Mouse (Mus musculus): Measurements from ENCODE around the gene Cacnb4. TPM values are rescaled to one million over a fixed set of nuclear protein-coding genes. Genes with fewer than 3 reads are reported as not detected.

Cacnb4 gene
- polyA plus RNA-seq, 1 experiment from 2014 or later = 0.52 TPM

DNA sequence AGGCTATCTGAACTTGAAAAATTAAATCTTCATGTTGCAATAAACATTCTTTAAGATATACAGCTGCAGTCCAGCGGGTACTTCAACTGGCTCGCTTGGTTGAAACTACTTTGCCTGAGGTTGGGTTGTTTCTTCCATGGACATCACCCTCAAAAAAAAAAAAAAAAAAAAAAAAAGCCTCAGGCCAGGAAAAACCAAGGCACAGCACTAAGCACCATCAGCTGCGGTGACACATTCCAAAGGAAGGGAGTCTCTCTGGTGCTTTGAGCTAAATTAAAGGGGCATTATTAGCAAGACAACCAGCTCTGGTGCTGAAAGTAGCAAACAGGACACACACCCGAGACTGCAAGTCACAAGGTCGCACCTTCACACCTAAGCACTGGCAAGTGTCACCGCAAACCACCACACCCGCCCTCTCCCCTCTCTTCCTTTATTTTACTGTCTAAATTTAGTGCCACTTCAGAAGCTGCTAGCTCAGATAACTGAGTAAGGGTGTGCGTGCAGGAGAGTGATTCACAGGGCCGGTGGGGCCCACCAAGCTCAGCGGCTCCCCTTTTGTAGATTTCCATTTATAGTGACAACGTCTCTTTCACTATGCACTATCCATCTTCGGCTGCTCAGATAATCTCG is 105.2 kb downstream of the Cacnb4 start:
- Histone ChIP-seq H3K4me3 (no peak overlapping the region), H3K36me3 (replicated peaks) (no peaks in the 10 kb centered on the region), H3K27ac (replicated peaks) (no peak overlapping the region), H3K27me3 (replicated peaks; ENCODE audit: low read depth, poor library complexity, severe bottlenecking) (no peaks in the 10 kb centered on the region), H3K9me3 (no peaks in the 10 kb centered on the region), H3K4me1 (no peaks in the 10 kb centered on the region)
- DNase-seq (ENCODE audit: low spot score) = no peak
- 77% methylated on average over 13 of the region's 13 CpGs for WGBS

DNA sequence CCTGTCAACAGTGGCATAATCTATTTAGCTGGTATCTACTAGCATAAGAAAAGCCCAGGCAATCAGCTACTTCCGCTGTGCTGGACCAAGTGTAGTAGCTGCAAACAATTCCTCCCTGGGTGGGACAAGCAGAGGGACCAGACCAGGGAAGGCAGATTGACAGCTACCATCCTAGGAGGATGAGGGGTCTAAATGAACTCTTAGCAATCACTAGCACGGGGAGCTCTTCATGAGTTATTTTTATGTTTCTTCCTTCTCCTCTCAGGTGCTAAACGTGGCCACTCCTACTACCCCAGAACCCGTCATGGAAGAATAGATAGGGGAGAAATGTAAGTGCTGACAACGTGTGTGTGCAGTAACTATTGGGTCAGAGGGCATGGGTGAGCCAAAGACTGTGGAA is 105.8 kb downstream of the Cacnb4 start:
- H3K27ac ChIP-seq (replicated peaks) = no peak overlapping the region
- no peaks in the 10 kb centered on the region for H3K36me3 ChIP-seq (replicated peaks)
- no peak overlapping the region for H3K4me3 ChIP-seq
- no peaks in the 10 kb centered on the region for H3K9me3 ChIP-seq
- WGBS = 79% methylated on average over 5 of the region's 5 CpGs
- no peaks in the 10 kb centered on the region for H3K4me1 ChIP-seq
- no peaks in the 10 kb centered on the region for H3K27me3 ChIP-seq (replicated peaks; ENCODE audit: low read depth, poor library complexity, severe bottlenecking)
- no peak for DNase-seq (ENCODE audit: low spot score)

DNA sequence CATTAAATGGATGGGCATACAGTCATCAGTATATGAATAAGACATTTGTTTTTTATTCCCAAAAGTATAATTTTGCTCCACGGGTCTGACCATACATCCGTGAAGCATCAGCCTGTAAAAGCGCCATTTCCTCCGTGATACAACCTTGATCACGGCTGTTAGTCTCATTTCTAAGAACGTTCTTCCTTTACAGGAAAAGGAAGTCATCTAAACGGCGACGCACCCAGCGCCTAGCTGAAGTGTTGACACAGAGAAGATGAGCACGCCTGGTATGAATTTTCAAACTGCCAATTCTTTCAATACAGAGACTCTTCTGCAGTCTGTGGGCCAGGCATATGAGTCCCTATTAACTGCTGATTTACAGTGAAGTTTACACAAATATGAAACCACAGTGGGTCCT is 106.5 kb downstream of the Cacnb4 start:
- Histone ChIP-seq H3K9me3 (no peaks in the 10 kb centered on the region), H3K4me3 (no peak overlapping the region), H3K4me1 (no peaks in the 10 kb centered on the region), H3K27me3 (replicated peaks; ENCODE audit: low read depth, poor library complexity, severe bottlenecking) (no peaks in the 10 kb centered on the region), H3K27ac (replicated peaks) (no peak overlapping the region), H3K36me3 (replicated peaks) (no peaks in the 10 kb centered on the region)
- no peak for DNase-seq (ENCODE audit: low spot score)
- WGBS = 89% methylated on average over 11 of the region's 11 CpGs

DNA sequence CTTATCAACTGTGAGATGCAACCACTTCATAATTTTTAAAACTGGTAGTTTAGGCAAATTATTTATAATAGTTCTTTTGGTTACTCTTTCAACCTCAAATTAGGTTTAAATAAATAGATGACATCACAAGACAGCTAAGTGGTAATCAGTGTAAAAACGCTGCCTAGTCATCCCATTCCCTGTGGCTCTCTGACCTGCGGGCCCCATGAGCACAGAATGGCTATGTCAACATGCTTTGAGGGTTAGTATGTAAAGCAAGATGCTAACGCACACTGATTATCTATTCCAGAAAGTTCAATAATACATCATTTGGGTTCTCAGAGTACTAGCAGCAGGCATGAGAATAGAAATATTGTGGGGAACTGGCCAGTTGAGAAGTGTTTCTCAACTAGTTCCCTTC is 108.5 kb downstream of the Cacnb4 start:
- Histone ChIP-seq H3K27ac (replicated peaks) (no peak overlapping the region), H3K36me3 (replicated peaks) (no peaks in the 10 kb centered on the region), H3K9me3 (no peaks in the 10 kb centered on the region), H3K4me3 (no peak overlapping the region), H3K27me3 (replicated peaks; ENCODE audit: low read depth, poor library complexity, severe bottlenecking) (no peaks in the 10 kb centered on the region), H3K4me1 (no peaks in the 10 kb centered on the region)
- 82% methylated on average over 3 of the region's 3 CpGs for WGBS
- no peak for DNase-seq (ENCODE audit: low spot score)

DNA sequence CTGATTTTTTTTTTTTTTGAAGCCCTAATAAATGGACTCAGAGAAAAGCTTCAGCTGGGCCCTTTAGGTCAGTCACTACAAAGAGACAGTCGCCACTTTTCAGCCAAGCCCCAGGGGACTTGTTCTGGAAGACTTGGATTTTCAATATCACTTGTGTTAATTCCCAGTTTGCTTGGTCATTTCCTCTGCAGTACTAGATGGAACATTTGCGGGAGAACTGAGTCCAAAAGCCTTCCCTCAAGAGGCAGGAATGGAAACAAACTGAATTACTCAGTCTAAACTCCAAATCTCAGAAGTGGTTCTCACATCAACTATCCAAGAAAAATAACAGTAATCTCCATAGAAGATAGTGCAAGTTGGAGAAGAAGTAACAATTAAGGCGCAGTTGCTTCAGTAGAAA is 109.2 kb downstream of the Cacnb4 start:
- 77% methylated on average over 3 of the region's 3 CpGs for WGBS
- no peak for DNase-seq (ENCODE audit: low spot score)
- Histone ChIP-seq H3K9me3 (no peaks in the 10 kb centered on the region), H3K36me3 (replicated peaks) (no peaks in the 10 kb centered on the region), H3K27me3 (replicated peaks; ENCODE audit: low read depth, poor library complexity, severe bottlenecking) (no peaks in the 10 kb centered on the region), H3K27ac (replicated peaks) (no peak overlapping the region), H3K4me3 (no peak overlapping the region), H3K4me1 (no peaks in the 10 kb centered on the region)

DNA sequence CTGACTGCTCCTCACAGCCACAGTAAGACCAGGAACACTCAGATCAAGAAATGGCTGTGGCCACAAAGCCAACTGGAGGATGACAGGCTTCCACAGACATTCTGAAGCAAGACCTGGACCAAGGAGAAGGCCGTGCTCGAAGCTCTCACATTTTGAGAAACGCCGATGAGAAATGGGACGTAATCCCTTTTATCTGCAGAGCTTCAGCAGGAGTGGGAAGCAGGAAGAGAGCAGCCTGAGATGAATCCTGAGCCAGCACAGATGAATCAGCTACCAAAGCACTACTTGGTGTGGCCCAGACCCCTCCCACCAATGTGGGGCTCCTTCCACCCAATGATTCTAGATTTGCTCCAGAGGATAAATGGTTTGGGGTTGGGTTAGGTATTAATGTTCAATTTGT is 113.4 kb downstream of the Cacnb4 start:
- no peaks in the 10 kb centered on the region for H3K9me3 ChIP-seq
- no peak overlapping the region for H3K27ac ChIP-seq (replicated peaks)
- H3K4me1 ChIP-seq = peaks cover 2% of the 10 kb centered on the region
- WGBS = 94% methylated on average over 5 of the region's 5 CpGs
- H3K36me3 ChIP-seq (replicated peaks) = no peaks in the 10 kb centered on the region
- DNase-seq (ENCODE audit: low spot score) = no peak
- no peak overlapping the region for H3K4me3 ChIP-seq
- no peaks in the 10 kb centered on the region for H3K27me3 ChIP-seq (replicated peaks; ENCODE audit: low read depth, poor library complexity, severe bottlenecking)

DNA sequence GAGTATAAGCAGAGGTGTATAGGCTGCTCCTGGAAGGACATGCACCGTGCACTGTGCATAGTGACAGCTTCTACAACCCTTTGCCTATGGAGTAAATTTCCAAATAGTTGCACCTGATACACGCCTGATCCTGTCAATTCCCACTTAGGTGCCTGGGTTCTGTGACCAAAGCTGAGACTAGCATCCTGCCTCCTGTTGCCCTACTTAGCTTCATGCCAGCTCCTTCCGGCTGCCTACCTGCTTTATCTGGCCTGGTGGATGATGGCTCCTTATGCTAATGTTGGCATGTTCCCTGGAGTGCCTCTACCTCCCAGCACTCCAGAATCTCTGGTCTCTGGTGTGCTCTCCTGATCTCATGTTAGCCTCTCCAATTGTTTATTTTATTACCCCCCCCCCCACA is 114.3 kb downstream of the Cacnb4 start:
- Histone ChIP-seq H3K27ac (replicated peaks) (no peak overlapping the region), H3K27me3 (replicated peaks; ENCODE audit: low read depth, poor library complexity, severe bottlenecking) (no peaks in the 10 kb centered on the region), H3K36me3 (replicated peaks) (no peaks in the 10 kb centered on the region), H3K4me1 (peaks cover 12% of the 10 kb centered on the region), H3K9me3 (no peaks in the 10 kb centered on the region), H3K4me3 (no peak overlapping the region)
- 87% methylated on average over 3 of the region's 3 CpGs for WGBS
- no peak for DNase-seq (ENCODE audit: low spot score)

DNA sequence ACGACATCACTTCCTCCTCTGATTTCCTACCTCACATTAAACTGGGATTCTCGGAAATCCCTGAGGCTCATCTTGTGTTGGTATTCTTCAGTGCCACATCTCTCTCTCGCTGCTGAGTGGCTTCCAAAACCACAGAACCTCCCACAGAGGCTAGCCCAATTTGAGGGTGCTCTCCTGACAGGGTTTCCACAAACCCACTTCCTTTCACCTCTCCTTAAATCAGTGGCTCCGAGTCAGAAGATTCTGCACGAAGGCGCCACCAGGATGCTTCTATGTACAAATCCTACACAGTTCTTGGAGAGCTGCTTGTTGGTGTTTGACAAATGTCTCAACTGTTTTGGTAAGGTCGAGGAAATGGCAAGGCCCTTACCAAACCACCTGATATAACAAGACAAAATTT is 115.5 kb downstream of the Cacnb4 start:
- H3K4me3 ChIP-seq = no peak overlapping the region
- WGBS = 86% methylated on average over 7 of the region's 7 CpGs
- H3K27me3 ChIP-seq (replicated peaks; ENCODE audit: low read depth, poor library complexity, severe bottlenecking) = no peaks in the 10 kb centered on the region
- no peaks in the 10 kb centered on the region for H3K36me3 ChIP-seq (replicated peaks)
- peaks cover 12% of the 10 kb centered on the region for H3K4me1 ChIP-seq
- no peak overlapping the region for H3K27ac ChIP-seq (replicated peaks)
- no peaks in the 10 kb centered on the region for H3K9me3 ChIP-seq
- DNase-seq (ENCODE audit: low spot score) = no peak

DNA sequence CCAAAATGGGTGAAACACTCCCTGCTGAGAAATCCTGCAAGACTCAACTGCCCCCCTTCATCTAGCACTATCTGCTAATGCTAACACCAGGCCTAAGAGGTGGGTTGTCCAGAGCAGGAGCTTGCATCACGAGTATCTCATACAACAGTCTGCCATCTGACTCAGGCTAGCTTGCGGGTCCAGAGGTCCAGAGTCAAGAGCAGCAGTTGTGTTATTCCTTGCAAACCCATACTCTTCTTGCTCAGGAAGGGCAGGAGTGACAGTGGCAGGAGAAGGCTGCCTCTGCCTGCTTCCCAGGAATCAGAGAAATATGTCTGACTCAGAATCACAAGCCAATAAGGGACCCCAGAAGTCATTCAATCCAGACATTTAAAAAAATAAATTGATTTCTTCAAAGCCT is 116.4 kb downstream of the Cacnb4 start:
- Histone ChIP-seq H3K9me3 (no peaks in the 10 kb centered on the region), H3K27me3 (replicated peaks; ENCODE audit: low read depth, poor library complexity, severe bottlenecking) (no peaks in the 10 kb centered on the region), H3K4me3 (no peak overlapping the region), H3K27ac (replicated peaks) (no peak overlapping the region), H3K36me3 (replicated peaks) (no peaks in the 10 kb centered on the region), H3K4me1 (peaks cover 12% of the 10 kb centered on the region)
- no peak for DNase-seq (ENCODE audit: low spot score)
- 81% methylated on average over 2 of the region's 2 CpGs for WGBS

DNA sequence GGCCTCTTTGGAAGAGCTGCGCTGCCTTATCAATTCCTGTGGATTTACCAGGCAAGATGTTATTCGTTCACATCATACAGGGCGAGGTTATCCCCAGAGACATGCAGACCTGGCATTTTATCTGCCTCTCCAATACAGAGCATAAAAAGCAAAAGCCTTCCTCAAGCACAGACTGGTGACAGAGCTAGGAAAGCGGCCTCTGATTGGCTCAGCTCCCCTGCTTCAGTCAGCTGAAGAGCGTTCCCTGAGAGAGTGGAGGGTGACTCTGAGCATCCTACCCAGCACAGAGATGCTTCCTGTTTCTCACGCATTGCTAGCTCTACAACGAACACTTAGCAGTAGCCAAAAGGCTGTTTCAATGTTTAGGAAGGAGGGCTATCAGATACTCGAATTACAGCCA is 118.2 kb downstream of the Cacnb4 start:
- no peak for DNase-seq (ENCODE audit: low spot score)
- 45% methylated on average over 8 of the region's 8 CpGs for WGBS
- Histone ChIP-seq H3K36me3 (replicated peaks) (no peaks in the 10 kb centered on the region), H3K9me3 (no peaks in the 10 kb centered on the region), H3K4me3 (0 out of 2 replicates have a peak overlapping the region, but pooled peaks have one; percentile 8), H3K27ac (replicated peaks) (no peak overlapping the region), H3K27me3 (replicated peaks; ENCODE audit: low read depth, poor library complexity, severe bottlenecking) (no peaks in the 10 kb centered on the region), H3K4me1 (peaks cover 12% of the 10 kb centered on the region)

DNA sequence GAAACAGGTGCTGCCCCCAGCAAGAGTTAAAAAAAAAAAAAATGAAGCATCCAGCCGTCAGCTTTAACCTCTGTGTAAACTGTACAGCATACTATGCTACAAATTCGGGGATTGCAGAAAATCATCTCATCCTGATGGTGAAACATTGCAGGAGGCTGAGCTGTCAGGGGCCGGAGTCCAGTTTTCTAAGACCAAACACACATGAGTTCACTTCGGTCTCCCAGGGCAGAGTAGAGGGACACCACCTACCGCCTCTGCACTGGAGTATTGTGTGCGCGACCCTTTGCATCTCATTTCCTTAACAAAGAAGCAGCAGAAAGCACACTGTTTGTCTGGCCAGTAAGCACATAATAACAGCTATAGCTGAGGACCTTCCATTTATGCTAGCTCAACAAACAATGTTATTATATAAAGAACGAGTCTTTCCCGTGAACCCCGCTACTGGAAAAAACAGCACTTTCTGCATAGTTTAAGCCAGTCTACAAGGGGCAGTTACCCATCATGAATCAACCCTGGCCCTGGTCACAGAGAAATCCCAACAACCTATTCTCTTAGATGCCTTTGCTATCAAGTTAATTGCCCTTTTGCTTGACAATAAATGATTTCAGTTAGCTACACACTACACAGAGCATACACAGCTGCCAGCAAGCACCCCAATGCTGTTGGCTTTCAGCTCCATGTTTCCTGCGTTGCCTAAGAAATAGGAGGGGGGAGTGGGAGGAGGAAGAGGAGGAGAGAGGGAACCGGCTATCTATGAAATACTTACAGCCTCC is 118.9 kb downstream of the Cacnb4 start:
- Histone ChIP-seq H3K36me3 (replicated peaks) (no peaks in the 10 kb centered on the region), H3K4me3 (0 out of 2 replicates have a peak overlapping the region, but pooled peaks have one; percentile 8), H3K4me1 (peaks cover 12% of the 10 kb centered on the region), H3K27ac (replicated peaks) (no peak overlapping the region), H3K27me3 (replicated peaks; ENCODE audit: low read depth, poor library complexity, severe bottlenecking) (no peaks in the 10 kb centered on the region), H3K9me3 (no peaks in the 10 kb centered on the region)
- 72% methylated on average over 12 of the region's 12 CpGs for WGBS
- no peak for DNase-seq (ENCODE audit: low spot score)

DNA sequence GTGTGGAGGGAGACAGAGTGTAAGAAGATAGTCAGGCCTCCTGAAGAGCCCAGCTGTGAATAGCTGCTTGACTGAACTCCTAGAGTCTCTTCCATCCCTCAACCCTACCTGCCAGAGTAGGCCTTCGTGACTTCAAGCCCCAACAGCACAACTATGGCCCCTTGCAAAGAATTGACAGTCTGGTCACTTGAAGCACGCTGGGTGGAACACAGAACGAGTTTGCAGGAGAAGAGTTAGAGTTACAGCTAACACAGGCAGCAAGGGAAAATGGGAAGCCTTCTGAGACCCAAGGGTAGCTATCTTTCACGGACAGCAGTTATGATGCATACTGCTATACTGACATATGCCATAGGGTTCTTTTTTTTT is 119.7 kb downstream of the Cacnb4 start:
- Histone ChIP-seq H3K9me3 (no peaks in the 10 kb centered on the region), H3K4me1 (peaks cover 12% of the 10 kb centered on the region), H3K27me3 (replicated peaks; ENCODE audit: low read depth, poor library complexity, severe bottlenecking) (no peaks in the 10 kb centered on the region), H3K27ac (replicated peaks) (no peak overlapping the region), H3K36me3 (replicated peaks) (no peaks in the 10 kb centered on the region), H3K4me3 (no peak overlapping the region)
- no peak for DNase-seq (ENCODE audit: low spot score)
- WGBS = 88% methylated on average over 4 of the region's 4 CpGs

DNA sequence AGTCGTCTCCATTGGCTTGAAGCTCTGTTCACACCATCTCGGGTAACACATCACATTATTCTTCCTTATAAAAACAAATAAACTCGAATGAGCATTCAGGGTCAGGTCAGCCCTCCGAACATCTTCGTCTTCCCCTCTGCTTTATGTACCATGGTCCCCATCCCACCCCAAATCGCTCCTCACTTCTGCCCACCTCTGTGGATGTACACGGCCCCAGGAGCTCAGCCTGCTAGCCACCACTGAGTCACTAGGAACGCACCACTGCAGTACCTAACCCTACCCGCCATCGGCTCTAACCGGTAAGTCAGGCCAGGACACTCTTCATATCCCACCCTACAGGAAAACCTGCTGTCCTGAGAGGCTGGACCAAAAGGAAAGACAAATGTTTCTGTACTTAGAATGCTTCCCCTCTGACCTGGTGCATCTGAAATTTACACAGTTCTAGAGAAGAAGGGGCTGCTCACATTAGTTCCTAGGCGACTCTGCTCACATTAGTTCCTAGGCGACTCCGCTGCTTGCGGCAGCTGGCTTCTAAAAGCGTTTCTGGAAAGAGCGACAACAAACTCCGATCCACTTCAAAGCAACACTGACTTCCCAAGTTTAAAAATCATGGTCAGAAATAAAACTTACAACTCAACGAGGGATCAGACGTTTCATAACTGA is 120.2 kb downstream of the Cacnb4 start:
- no peaks in the 10 kb centered on the region for H3K9me3 ChIP-seq
- no peak overlapping the region for H3K4me3 ChIP-seq
- H3K4me1 ChIP-seq = peaks cover 12% of the 10 kb centered on the region
- no peak overlapping the region for H3K27ac ChIP-seq (replicated peaks)
- no peaks in the 10 kb centered on the region for H3K27me3 ChIP-seq (replicated peaks; ENCODE audit: low read depth, poor library complexity, severe bottlenecking)
- 86% methylated on average over 20 of the region's 20 CpGs for WGBS
- H3K36me3 ChIP-seq (replicated peaks) = no peaks in the 10 kb centered on the region
- DNase-seq (ENCODE audit: low spot score) = no peak

Data from embryonic facial prominence, embryonic 10.5 days (tissue).